Mouse (Mus musculus) small intestine, adult 2 months (tissue): ENCODE data around the gene Gm20683. TPM values are rescaled to one million over a fixed set of nuclear protein-coding genes. Genes with fewer than 3 reads are reported as not detected.

Source experiments
- H3K27ac ChIP-seq: fragments of 200-500 bp; 2 replicates; pipeline ENCODE4 v1.5.1; 2012; ENCODE audit warnings: low read depth, low read length, control low read depth, inconsistent platforms; ENCODE audit not compliant: insufficient read depth
- H3K27me3 ChIP-seq: fragments of 200-500 bp; 2 replicates; pipeline ENCODE4 v1.6.1; 2012; ENCODE audit warnings: mild to moderate bottlenecking, moderate library complexity, low read length, inconsistent platforms; ENCODE audit not compliant: control insufficient read depth, insufficient read depth
- H3K36me3 ChIP-seq: fragments of 200-500 bp; 2 replicates; pipeline ENCODE4 v1.6.1; 2012; ENCODE audit warnings: mild to moderate bottlenecking, low read length, control low read depth, inconsistent platforms; ENCODE audit not compliant: control insufficient read depth, insufficient read depth
- H3K4me1 ChIP-seq: fragments of 200-500 bp; 2 replicates; pipeline ENCODE4 v1.6.1; 2012; ENCODE audit warnings: low read length, inconsistent platforms, mixed read lengths; ENCODE audit not compliant: control insufficient read depth, insufficient read depth, insufficient read length
- H3K4me3 ChIP-seq: fragments of 200-500 bp; 2 replicates; pipeline ENCODE4 v1.5.1; 2012; ENCODE audit warnings: low read depth, mild to moderate bottlenecking, control low read depth, inconsistent platforms, low read length, moderate library complexity
- CTCF ChIP-seq: fragments of 200-500 bp; IDR thresholded peaks from 2 replicates; pipeline ENCODE4 v1.5.1; 2012; ENCODE audit warnings: low read depth, mild to moderate bottlenecking, control low read depth, inconsistent platforms, low read length, moderate library complexity, mixed read lengths; ENCODE audit not compliant: insufficient replicate concordance, insufficient read length; ENCODE audit errors: extremely low read depth
- POLR2A ChIP-seq: fragments of 200-500 bp; IDR thresholded peaks from 2 replicates; pipeline ENCODE4 v1.6.1; 2012; ENCODE audit warnings: low read depth, mild to moderate bottlenecking, control low read depth, inconsistent platforms, low read length, moderate library complexity
- WGBS: fragments of 180-500 bp; shearing (Covaris S2); methylation state at CpG from one replicate; pipeline ENCODE4 v1.1.7; 2018; 5-methylcytosine and 5-hydroxymethylcytosine counted together
- polyA plus RNA-seq: library from polyadenylated mRNA; depleted of rRNA; stranded (reverse); fragments of >200 nt; gene quantifications from 2 replicates; pipeline ENCODE4 v1.2.3, GENCODE M21; 2012

The Gm20683 gene
- polyA plus RNA-seq, 1 experiment: 55.5 TPM

DNA sequence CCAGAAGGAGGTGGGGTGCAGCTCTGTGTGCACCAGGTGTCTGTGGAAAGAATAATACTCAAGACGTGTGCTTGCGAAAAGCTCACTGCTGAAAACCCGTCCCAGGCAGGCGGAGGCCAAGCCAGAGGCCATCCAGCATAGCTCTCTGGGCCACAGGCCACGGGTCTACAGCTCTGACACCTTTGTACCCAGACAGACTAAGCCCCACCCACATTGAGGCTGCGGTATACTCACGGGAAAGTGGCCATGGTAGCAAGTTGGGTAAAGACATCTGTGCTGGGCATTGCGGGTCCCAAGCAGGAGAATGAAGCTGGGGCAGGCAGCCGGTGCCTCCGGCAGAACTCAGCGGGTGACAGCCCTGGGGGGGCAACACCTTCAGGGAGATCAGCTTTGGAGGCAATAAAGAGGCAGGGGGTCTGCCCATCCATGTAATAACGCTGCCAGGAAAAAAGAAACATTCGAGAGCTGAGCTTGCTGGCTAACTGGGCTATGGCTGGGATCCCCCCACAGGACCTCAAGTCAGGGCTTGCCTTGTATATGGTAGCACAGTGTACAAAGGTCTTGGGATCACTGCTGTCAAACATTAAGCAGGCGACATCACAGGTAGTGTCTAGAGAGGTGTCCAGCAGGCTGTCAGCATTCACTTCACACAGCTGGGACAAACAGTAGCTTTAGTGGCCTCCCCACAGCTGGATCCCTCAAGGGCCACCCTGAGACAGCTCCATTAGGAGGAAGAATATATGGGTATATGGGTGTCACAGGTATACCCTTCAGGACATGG lies 1.9 kb downstream of the Gm20683 start:
- H3K4me1 ChIP-seq: peaks cover 38% of the 10 kb centered on the region
- 0 out of 2 replicates have a peak overlapping the region, but pooled peaks have one; percentile 11 for H3K4me3 ChIP-seq
- peaks cover 35% of the 10 kb centered on the region for H3K36me3 ChIP-seq
- peak overlapping the region; percentile 60; the same call in 1 of the 2 replicates for H3K27ac ChIP-seq
- 53% methylated on average over 14 of the region's 14 CpGs for WGBS
- no peak for TF ChIP-seq POLR2A
- no peak for TF ChIP-seq CTCF
- H3K27me3 ChIP-seq: no peaks in the 10 kb centered on the region

- peaks cover 35% of the 10 kb centered on the region for H3K36me3 ChIP-seq
- TF ChIP-seq CTCF: no peak
- no peak for TF ChIP-seq POLR2A
- peak overlapping the region; percentile 10; the same call in 1 of the 2 replicates for H3K27ac ChIP-seq
- H3K4me3 ChIP-seq: no peak overlapping the region
- WGBS: 82% methylated on average over 4 of the region's 4 CpGs
- H3K4me1 ChIP-seq: peaks cover 45% of the 10 kb centered on the region
- H3K27me3 ChIP-seq: no peaks in the 10 kb centered on the region
Measured at GRCm38 (mm10) chr17:25838904-25839303, 2.7 kb downstream of the Gm20683 start.

DNA sequence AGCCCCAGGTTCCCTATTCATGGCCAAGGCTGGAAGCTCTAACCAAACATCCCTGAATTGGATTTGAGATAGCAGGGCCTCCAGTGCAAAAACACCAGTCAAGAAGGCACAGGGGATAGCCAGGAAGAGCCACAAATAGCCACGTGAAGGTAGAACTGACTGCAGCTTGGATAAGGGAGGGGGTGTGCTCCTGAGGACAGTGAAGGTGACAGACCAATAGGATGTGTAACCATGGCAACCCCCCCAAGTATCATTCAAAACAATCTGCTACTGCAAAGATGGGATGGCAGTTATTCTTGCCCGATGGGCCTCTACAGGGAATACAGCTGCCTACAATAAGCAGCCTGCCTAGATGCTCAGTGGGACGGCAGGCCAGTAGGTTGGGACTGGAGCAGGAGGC lies 4.0 kb downstream of the Gm20683 start:
- peaks cover 35% of the 10 kb centered on the region for H3K36me3 ChIP-seq
- H3K4me3 ChIP-seq: no peak overlapping the region
- H3K27me3 ChIP-seq: no peaks in the 10 kb centered on the region
- TF ChIP-seq POLR2A (no peak), CTCF (no peak)
- 0 out of 2 replicates have a peak overlapping the region, but pooled peaks have one; percentile 4 for H3K27ac ChIP-seq
- H3K4me1 ChIP-seq: peaks cover 39% of the 10 kb centered on the region
- WGBS: 80% methylated on average over 3 of the region's 3 CpGs

- Histone ChIP-seq H3K27me3 (no peaks in the 10 kb centered on the region), H3K27ac (0 out of 2 replicates have a peak within 1 kb of the TSS, but pooled peaks have one; percentile 4), H3K36me3 (peaks cover 31% of the 10 kb centered on the region), H3K4me3 (peak within 1 kb of the TSS; percentile 43), H3K4me1 (peaks cover 39% of the 10 kb centered on the region)
- TF ChIP-seq POLR2A: no peak
- TF ChIP-seq CTCF: no peak
- WGBS: 4% methylated on average over 29 of the region's 29 CpGs
Measured at GRCm38 (mm10) chr17:25837076-25837410, 4.5 kb downstream of the Gm20683 start, which contains the start of gene Rhbdl1. Gene Rhbdl1, minus strand, starts transcription at chr17:25837295.

DNA sequence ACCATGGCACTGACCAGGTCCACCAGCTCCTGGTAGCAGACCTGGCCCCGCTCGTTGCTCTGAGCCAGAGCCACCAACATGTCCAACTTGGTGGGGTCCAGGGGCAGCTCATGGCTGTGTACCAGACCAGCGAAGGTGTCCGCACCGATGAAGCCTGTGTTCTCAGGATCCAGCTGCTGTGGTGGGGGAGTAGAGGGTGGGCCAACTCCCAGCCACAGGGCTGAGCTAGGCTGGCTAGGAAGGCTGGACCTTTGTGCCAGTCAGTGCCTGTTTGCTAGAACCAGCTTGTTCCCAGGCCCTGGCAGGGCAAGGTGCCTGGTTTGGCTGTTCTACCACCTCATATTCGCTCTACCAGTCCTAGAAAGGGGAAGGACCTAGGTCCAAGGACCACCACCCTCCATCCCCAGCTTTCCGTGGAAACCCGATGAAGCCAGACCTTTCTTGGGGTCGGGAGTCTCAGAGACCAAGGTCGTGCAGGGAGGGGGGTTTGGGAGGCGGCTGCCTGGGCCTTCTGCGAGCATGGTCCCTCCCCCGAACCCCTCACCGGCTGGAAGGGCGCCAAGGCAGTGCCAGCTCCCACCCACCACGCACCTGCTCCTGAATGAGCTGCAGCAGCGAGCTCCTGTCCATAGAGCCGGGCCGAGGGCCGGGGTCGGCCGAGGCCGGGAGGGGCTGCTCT lies 5.0 kb downstream of the Gm20683 start:
- H3K36me3 ChIP-seq: peaks cover 28% of the 10 kb centered on the region
- H3K4me1 ChIP-seq: peaks cover 44% of the 10 kb centered on the region
- WGBS: 23% methylated on average over 23 of the region's 23 CpGs
- no peak overlapping the region for H3K27ac ChIP-seq
- H3K4me3 ChIP-seq: peak overlapping the region; percentile 43
- no peak for TF ChIP-seq POLR2A
- no peak for TF ChIP-seq CTCF
- no peaks in the 10 kb centered on the region for H3K27me3 ChIP-seq

- no peaks in the 10 kb centered on the region for H3K27me3 ChIP-seq
- 89% methylated on average over 16 of the region's 16 CpGs for WGBS
- TF ChIP-seq CTCF (no peak), POLR2A (no peak)
- H3K36me3 ChIP-seq: peaks cover 28% of the 10 kb centered on the region
- H3K27ac ChIP-seq: no peak overlapping the region
- H3K4me1 ChIP-seq: peaks cover 50% of the 10 kb centered on the region
- no peak overlapping the region for H3K4me3 ChIP-seq
Measured at GRCm38 (mm10) chr17:25835816-25836215, 5.7 kb downstream of the Gm20683 start.

GRCm38 (mm10) chr17:25835301-25835700 lies 6.3 kb downstream of the Gm20683 start:
- TF ChIP-seq POLR2A (no peak), CTCF (no peak)
- Histone ChIP-seq H3K27me3 (no peaks in the 10 kb centered on the region), H3K4me1 (peaks cover 52% of the 10 kb centered on the region), H3K36me3 (peaks cover 29% of the 10 kb centered on the region), H3K27ac (no peak overlapping the region), H3K4me3 (0 out of 2 replicates have a peak overlapping the region, but pooled peaks have one; percentile 80)
- WGBS: 80% methylated on average over 7 of the region's 7 CpGs
